Mouse (Mus musculus): ENCODE results near the gene Rnf144a.

Rnf144a gene

DNA sequence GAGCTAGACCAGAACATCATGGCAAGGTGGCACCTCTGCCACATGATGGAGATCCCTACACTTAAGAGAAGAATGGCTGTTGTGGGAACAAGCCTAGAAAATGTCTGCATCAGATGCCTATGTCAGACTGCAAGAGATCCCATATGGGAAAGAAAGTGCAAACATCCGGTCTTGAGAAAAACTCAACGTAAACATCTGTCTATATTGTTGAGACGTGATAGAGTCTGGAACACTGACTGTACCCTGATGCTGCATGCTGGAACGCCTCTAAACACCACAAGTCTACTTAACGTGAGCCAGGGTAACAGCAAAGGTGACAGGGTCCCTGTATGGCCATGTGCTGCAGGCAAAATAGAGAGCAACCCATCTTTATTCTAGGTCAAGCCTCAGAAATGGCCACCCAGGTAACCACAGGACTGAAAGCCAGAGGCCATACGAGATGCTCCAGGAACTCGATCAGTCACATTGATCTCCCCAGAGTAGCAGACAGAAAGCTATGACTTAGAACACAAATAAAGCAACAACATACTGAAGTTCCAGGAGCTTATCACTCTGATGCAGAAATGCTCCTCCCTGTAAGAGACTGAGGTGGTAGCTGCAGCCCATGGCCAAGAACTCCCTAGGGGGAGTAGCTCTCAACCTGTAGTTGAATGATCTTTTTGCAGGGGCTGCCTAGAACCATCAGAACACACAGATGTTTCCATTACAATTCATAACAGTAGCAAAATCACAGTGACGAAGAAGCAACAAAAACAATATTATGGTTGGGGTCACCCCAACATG, 38.3 kb downstream of the Rnf144a start:
- no peak for DNase-seq (ENCODE audit: low read depth in 2 of 2, low spot score in 2 of 2)

DNA sequence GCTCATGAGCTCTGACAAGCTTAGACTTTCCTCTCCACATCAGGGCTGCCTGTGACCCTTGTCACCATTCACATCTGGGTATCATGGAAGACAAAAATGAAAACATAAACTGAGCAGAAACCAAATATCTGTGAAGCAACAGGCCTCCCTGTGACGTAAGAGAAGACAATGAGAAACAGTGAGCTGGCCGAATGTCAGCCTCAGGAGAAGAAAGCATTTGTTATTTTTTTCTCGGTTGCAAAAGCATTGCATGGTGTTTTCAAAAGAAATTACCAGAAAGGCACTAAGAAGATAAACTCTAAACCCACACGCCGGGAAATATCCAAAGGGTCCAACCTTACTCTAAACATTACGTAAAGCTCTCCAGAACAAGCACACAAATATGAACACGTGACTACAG, 41.3 kb downstream of the Rnf144a start:
- no peak for DNase-seq (ENCODE audit: low read depth in 2 of 2, low spot score in 2 of 2)

DNA sequence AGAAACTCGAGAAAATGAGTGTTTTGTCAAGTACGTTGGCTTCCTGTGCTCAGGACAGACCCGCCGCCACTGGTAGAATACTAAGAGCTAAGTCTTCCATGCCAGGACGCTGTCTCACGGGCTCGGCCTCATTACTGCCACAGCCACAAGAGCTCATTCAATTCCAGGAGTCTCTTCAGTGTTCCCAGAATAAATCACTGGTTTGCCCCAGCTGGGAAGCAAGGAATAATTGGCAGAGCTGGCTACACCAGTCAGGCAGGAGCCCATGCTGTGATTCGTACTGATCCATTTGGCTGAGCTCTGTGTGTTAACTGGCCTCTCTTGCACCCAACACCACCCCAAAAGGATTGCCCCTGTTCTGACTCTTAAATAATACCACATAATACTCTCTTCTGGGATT, 45.0 kb downstream of the Rnf144a start:
- no peak for DNase-seq (ENCODE audit: low read depth in 2 of 2, low spot score in 2 of 2)

DNA sequence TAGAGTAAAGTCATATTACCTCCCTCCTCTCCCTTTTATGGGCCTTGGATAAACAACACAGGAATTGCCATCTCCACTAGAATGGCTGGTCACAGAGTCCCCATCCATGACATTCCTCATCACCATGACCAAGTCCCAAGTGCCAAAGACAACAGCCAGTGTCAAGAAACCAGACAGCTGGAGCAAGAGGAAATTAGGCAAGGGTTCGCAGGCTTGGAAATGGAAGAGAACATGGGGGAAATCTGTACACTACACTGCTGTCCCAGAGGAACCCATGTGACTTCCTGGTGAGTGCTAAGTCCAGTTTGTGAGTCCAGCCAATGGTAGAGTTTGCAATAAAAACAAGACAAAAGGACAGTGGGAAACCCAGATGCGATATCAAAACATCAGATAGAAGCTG, 47.7 kb downstream of the Rnf144a start:
- DNase-seq (ENCODE audit: low read depth in 2 of 2, low spot score in 2 of 2): no peak

DNA sequence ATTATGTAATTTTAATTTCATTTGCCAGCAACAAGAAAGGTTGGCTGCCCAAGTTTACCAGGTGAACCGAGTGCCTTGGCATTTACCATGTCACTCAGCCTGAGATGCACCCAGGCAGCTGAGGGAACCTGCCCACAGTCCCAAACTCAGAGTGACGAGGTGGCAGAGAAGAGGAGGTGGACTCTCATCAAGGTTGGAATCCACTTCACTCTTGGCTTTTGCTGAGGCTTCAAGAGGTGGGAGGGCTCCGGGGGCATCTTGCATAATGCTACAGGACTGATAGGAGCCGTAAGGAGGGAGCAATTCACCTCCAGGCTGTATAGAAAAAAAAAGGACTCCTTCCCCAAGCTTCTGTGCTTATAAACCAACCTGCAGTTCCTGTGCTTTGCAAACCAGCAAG, 48.7 kb downstream of the Rnf144a start:
- no peak for DNase-seq (ENCODE audit: low read depth in 2 of 2, low spot score in 2 of 2)

DNA sequence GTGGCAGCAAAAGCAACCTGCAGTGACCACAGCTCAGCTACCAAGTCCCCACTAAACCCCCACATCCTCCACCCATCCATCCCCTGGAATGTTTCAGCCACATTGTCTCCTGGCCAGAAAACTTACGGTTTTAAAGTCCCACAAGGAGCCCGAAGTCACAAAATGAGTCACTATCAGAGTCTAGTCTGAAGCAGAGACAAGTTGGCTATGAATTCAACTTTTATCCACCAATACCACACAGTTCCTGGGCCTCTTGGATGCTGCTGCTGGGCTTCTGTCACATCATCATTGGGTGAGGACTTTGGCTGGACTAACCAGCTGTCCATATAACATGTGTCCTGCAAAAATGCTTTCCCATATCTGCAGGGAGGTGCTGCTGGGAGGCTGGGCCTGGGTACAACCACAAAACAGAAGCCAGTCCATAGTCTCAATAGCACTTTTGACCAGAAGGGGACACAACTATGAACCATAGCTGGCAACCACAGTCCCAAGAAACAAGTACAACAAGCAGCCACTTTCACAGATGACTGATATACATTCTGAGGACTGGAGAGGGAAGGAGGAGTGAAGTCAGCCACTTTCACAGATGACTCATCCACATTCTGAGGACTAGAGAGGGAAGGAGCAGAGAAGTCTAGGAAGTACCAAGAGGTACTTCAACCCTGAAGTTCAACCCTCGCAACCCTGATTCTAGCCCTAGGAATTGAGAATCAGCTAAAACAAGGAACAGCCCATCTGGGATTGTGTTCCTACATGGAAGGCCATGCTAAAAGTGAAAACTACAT, 49.3 kb downstream of the Rnf144a start:
- no peak for DNase-seq (ENCODE audit: low read depth in 2 of 2, low spot score in 2 of 2)

DNA sequence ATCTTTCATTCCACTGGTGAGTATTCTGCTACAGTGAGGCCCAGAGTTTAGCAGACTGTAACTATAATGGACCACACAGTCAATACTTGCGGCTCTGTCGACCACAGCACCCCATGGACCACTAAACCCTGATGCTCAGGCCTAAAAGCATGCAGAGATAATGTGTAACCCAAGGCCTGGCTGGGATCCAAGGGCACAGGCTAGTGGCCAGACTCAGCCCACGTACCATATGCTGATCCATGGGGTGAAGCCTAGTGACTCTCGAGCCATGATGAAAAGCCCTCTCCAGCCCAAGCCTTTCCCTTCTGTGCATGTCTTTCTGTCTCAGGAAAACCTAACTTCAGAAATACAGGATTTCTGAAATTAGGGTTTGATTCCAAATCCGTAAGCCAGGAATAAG, 50.2 kb downstream of the Rnf144a start:
- no peak for DNase-seq (ENCODE audit: low read depth in 2 of 2, low spot score in 2 of 2)

DNA sequence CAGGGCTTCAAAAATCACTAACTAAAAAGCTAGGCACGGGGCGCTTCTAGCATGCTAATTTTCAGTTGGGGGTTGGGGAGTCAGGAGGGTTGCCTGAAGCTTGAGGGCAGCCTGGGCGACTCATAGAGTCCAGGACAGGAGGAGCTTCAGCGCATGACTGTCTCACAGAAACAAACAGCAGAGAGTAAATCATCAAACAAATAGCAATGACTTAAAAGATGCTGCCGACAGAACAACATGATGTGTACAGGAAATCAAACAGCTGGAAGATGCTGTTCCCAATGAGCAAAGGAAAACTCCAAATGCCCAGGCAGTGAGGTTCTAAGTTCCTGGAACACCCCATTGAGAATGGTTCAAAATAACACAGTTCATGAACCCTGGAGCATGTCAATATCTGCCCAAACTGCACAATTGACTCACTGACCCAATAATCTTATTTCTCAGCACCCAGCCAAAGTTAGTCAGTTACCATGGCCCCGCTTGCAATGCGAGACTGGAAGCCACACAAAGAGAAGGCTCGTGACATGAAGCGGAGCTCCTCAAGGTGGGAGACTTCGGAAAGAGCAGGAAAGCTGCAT, 54.0 kb downstream of the Rnf144a start:
- DNase-seq (ENCODE audit: low read depth in 2 of 2, low spot score in 2 of 2): no peak

DNA sequence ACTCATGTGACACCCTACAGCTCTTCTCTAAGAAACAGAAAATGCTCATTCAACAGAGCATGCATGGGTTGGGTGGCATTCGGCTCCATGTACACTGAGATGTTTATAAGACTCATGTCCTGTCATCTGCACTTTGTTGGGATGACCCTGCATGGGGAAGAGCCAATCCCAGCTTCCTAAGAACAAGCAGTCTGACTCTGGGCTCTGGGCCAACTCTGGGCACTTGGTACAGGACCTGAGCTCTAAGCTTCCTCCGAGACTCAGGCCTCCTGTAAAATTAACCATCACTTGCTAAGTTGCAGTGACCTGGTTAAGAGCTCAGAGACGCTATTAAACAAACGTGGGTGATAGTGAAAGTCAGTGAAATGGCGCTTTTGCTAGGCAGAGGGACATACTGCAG, 55.2 kb downstream of the Rnf144a start:
- no peak for DNase-seq (ENCODE audit: low read depth in 2 of 2, low spot score in 2 of 2)

DNA sequence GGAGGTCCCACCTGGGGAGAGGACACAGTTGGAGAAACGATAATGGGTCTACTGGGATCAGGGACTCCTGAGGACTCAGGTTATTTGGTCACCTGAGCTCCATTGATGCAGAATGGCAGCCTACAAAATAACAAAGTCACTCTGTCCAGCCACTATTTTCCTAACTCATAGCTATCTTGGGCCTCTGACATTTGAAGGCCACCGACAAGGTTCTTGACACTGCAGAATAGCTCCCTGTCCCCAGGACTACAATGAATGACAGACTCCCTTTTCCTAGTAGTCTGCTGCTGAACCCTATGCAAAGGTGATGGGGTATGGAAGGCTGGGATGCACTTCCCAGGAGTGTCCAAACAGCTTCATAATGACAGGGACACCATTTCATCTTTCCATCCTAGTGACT, 55.8 kb downstream of the Rnf144a start:
- DNase-seq (ENCODE audit: low read depth in 2 of 2, low spot score in 2 of 2): no peak

DNA sequence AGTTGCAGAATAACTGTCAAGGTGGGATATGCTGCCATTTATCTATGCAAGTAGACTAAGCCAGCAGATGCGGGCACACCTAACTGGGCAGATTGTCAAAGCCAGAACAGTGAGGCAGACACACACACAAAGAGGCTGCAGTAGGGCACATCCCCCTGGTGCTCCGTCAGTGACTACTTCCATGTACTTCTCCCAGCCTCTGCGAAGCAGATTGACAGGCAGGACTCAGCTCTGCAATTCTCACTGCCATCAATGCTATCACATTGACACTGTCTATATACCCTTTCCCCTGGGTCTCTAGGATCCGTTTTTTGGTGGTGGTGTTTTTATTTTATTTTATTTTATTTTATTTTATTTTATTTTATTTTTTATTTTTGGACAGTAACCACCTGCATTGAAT, 57.8 kb downstream of the Rnf144a start:
- no peak for DNase-seq (ENCODE audit: low read depth in 2 of 2, low spot score in 2 of 2)

DNA sequence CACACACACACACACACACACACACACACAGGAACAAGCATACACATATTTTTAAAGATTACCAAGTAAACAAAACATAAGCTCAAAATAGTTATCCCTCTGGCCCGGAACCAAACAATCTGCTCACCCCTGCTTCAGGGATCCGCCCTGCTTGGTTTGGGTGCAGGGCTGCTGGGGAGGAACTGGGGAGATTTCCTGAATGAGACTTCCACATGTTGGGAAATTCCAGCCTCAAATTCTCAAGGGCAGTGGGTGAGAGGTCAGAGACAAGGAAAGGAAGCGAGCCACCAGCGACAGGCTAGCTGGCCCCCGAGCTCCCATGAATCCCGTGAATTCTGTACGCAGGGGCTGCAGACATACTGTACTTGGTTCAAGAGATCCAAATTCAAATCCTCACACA, 58.9 kb downstream of the Rnf144a start:
- DNase-seq (ENCODE audit: low read depth in 2 of 2, low spot score in 2 of 2): no peak

DNA sequence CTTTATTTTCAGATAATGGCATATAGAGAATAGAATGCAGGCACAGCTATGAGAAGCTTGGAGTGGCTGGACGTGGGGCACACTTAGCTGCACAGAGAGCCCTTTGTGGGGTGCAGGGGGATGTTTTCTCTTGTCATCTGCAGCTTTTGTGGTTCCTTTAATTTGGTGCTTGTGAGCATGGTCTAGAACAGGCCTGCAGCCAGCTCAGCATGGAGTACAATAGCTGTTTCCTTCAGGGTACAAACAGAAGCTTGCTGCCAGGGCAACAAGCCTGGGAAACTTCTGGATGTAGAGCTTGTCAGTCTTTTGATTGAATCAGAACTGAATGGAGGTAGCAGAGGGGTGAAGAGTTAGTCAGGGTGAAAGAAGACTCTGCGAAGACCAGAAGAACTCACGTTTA, 63.7 kb downstream of the Rnf144a start:
- no peak for DNase-seq (ENCODE audit: low read depth in 2 of 2, low spot score in 2 of 2)

DNA sequence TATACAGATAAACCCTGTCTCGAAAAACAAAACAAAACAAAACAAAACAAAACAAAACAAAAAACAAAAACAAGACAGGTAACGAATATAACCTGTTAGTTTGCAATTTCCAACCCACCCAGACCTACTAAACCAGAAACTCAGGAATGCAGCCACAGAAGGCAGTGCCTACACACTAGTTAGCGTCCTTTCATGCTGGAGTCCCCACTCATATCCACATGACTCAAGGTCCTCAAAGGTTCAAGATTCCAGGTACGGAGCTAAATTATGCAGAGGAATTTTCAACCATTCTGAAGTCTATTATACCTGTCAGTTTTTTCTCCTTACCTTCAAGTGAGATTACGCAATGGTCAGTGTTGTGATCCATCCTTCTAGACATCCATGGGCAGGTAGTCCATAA, 70.6 kb downstream of the Rnf144a start:
- no peak for DNase-seq (ENCODE audit: low read depth in 2 of 2, low spot score in 2 of 2)

DNA sequence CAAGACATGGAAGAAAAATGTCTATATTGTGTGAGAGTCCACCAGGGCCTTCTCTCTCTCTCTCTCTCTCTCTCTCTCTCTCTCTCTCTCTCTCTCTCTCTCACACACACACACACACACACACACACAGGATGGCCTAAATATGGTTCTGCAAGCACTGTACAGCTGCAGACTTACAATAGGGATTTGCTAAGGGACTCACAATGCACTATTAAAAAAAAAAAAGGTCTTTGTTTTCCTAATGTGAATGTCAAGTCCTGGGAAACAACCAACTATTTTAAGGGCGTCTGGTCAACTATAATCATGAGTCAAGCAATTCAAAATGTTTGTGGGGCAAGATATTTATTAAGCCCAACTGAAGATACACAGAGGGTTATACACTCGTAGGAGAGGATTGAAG, 71.9 kb downstream of the Rnf144a start:
- no peak for DNase-seq (ENCODE audit: low read depth in 2 of 2, low spot score in 2 of 2)

DNA sequence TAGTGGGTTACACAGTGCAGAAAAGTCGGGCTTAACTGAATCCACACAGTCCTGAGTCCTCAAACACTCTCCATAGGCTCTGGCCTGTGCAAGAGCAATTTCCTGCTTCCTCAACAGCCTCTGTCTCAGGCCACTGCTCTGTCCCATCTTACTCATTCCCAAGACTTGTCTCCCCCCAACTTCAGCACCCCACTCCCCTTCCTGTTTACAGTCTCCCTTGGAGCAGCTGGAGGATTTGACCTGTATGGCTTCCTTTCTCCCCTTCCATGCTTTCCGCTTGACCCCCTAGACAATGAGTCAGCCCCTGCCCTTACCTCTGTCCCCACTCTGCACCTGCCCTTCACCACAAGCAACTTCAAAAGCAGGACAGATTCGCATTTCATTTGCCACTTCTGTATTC, 72.4 kb downstream of the Rnf144a start:
- no peak for DNase-seq (ENCODE audit: low read depth in 2 of 2, low spot score in 2 of 2)

DNA sequence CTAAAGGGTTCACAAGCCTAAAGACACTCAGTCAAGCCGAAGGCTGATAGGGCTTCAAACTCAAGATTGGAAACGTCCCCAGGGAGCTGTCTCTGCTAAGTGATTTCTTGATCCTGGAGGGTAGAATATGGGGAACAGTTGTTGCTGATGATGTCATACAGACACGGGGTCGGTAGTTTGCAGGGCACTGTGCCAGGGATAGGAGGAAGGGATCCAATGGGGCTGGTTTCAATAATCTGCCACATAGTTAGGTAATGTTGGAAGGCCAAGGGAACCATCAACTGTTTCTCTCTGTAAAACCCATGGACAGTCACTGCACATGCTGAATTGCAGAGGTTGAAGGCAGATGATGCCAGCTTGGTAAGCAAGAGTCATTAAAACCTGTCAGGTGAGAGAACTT, 73.0 kb downstream of the Rnf144a start:
- no peak for DNase-seq (ENCODE audit: low read depth in 2 of 2, low spot score in 2 of 2)

DNA sequence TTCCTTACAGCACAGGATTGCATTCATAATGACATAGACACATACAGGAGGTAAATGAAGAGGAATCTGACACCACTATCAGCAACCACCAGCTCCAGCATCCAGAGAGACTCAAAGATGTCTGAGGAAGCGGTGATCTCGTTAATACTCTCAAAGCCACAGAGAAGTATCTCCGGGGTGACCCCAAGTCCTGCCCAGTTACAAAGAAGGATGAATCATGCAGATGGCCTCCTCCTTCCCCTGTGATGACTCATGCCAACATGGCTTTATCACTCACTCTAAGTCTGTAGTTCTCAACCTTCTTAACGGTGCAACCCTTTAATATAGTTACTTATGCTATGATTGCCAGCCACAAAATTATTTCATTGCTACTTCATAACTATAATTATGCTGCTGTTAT, 74.4 kb downstream of the Rnf144a start:
- DNase-seq (ENCODE audit: low read depth in 2 of 2, low spot score in 2 of 2): no peak

DNA sequence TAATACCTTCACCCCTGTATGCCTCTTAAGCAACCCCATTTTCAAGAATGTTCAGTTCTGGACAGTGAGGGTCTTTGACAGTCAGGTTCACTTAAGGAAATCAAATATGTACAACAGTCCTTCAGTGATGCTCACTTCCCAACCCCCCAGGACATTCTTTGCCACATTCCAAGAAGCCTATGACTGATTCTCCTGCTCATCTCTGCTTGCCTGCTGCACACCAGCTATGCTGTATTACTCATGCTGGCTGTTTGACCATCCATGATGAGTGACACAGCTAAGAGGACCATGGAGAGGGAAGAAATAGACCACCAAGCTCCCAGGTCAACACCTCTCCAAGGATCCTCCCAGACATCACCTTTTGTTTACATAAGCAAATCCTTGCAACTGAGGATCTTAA, 75.2 kb downstream of the Rnf144a start:
- DNase-seq (ENCODE audit: low read depth in 2 of 2, low spot score in 2 of 2): no peak

DNA sequence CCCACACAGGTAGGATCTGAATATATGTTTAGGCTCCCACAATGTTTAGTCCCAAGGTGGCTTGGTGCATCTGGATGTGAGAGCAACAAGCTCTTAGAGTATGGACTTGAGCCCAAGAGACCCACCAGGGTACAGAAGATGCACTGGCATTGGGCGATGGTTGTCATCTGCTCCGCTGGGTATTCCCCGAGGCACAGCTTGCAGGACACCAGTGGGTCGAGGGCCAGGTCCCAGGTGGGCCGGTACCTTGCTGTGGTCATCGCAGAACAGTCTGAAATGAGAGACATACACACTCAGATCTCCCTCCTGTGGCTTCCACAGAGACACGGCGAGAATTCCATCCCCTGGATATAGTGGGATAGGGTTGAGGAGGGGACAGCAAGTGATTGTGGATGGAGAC, 75.9 kb downstream of the Rnf144a start:
- DNase-seq (ENCODE audit: low read depth in 2 of 2, low spot score in 2 of 2): no peak

DNA sequence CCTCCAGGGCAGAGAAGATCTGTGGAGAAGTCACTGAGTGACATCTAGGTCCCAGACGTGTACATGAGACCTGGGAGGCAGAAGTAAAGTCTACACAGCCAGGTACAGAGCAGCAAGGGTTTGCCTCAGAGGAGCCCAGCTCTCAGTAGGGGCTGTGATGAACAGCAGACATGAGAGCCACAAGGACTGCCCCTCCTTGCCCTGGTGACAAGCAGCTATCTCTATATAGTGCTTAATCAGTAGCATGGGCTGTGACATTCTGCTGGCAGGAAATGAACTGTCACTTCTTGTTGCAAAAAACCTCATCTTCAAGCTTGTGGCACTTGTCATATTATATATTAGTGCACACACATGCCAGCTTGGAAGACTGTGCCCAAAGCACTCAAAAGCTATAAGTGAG, 81.4 kb downstream of the Rnf144a start:
- DNase-seq (ENCODE audit: low read depth in 2 of 2, low spot score in 2 of 2): no peak

DNA sequence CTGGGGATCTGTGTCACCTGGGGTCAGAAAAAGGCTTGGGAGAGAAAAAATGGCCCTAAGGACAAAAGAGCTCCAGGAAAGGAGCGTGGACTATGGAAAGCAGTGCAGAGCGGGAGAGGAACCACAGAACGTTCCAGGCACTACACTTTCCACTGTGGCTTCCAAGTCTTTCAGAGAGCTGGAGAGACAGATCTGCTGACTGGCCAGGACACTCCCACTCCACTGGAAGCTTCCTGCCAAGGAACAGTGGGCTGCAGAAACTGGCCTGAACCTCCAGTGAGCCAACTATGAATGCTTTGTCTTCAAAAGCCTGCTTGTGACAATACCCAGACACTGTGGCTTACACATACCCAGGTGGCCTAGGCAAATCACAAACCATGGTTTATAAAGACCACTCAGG, 84.0 kb downstream of the Rnf144a start:
- no peak for DNase-seq (ENCODE audit: low read depth in 2 of 2, low spot score in 2 of 2)
